Mouse (Mus musculus) thymus, adult 2 months (tissue): Measurements from ENCODE around the gene 2700049A03Rik.

ENCODE experiments used
- CTCF ChIP-seq: fragments of 200-500 bp; IDR thresholded peaks from 2 replicates; pipeline ENCODE4 v1.5.1; 2012; ENCODE audit warnings: mild to moderate bottlenecking, control low read depth, low read length, moderate library complexity, borderline replicate concordance; ENCODE audit not compliant: control insufficient read depth, poor library complexity, insufficient read depth; ENCODE audit errors: extremely low read depth
- POLR2A ChIP-seq: fragments of 200-500 bp; IDR thresholded peaks from 2 replicates; pipeline ENCODE4 v1.6.1; 2012; ENCODE audit warnings: mild to moderate bottlenecking, low read length, control low read depth, moderate library complexity; ENCODE audit not compliant: control insufficient read depth, poor library complexity, insufficient read depth; ENCODE audit errors: extremely low read depth

GRCm38 (mm10) chr12:71274519-71275237 lies 138.0 kb downstream of the 2700049A03Rik start:
- TF ChIP-seq CTCF (peak; percentile 35; the same call in 1 of the 2 replicates), POLR2A (no peak)
